Mouse (Mus musculus): Measurements from ENCODE around the gene Atf2.
A peak's percentile ranks its signal among the peaks of the same experiment; 100 is the strongest.

Atf2 gene

DNA sequence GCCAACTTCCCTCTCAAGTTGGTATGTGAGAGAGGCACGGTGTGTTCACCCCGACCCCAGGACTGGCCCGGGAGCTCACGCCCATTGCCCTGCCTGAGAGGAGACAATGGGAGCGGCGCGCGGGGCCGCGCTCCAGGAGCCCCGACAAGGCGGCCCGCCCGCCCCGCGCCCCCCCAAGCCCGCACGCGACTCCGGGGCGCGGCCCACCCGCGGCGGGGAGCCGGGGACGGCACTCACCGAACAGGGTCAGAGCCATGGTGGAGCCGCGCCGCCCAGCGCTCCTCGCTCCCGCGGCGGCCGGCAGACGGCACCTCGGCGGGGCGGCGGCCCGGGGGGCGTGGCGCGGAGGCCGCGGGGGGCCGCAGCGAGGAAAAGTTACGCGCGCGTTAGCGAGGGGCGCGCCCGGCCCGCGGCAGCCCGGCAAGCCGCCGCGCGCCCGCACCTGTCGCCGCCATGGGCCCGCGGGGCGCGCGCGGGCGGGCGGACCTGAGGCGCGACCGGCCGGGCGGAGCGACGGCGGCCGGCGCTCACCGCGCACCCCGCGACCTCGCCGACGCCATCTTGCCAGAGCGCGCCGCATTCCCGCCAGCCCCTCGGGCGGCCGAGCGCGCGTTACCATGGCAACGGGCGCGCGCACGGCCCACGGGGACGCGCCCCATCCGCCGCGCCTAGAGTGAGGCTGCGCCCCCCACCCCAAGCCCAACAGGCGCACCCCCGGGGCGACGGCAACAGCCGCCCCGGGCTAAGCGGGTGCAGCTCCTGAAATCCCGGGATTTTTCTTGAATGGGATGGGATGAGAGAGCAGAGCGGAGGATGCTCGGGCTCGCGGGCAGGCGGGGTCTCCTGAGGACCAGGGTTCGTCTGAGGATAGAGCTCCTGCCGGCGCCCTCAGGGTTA, 117.4 kb downstream of the Atf2 start, which contains the start of gene Chn1:
Gene Chn1, minus strand, starts transcription at position 561 of the 897 bp plus-strand sequence.
- DNase-seq = peak; percentile 81

DNA sequence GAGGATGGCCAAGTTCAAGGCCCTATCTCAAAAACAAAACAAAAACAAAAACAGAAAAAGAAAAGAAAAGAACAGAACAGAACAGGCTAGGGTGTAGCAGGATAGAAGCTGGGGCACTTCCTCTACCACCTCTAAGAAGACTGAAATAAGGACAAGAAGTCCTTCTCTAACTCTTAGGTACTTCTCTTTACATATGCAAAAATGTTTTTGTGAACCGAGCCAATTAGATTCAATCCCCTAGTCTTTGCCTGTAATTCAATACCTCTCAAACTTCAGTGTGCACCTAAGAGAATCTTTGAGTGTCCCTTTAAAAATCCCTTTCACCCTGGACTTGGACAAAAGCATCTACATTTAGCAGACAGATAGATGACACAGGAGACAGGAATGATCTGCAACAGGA, 119.5 kb downstream of the Atf2 start:
- DNase-seq = no peak

DNA sequence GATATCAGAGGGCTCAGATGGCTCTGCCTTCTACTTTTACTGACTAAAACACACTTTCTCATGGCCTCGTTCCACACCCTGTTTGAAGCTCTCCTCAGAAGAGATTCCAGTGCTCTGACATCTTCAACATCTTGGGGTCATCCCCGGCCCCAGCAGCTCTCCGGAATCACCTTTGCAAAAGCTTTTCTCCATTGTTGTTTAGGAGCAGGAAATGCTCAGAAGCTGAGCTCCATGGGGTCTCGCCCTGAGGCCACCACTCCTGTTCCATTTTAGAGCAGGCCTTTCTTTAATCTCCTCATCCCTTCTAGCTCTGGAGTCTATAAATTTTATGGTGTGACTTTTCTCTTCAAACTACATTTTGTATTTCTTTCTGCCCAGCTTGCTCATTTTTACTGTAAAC, 123.8 kb downstream of the Atf2 start:
- no peak for DNase-seq

Measured in right cerebral cortex, postnatal 25 days (tissue).